ENCODE assay signal across 8 mouse cellular contexts in genomic region chr1:164275455-164275954, GRCm38 (mm10). TPM values are rescaled to one million over a fixed set of nuclear protein-coding genes. Genes with fewer than 3 reads are reported as not detected.
DNase-seq lines count a peak whose midpoint lies in the region; ATAC-seq lines count a peak whose summit lies in the region.

TSS of gene Ccdc181 (plus strand) at chr1:164275585.

- H3K4me3 ChIP-seq in hindbrain, embryonic 16.5 days (ENCODE audit: low read length) = peak within 1 kb of the TSS; percentile 61
- peak within 1 kb of the TSS; percentile 66 for H3K4me3 ChIP-seq in macrophage (ENCODE audit: inconsistent target)

- H3K9ac ChIP-seq in hindbrain, embryonic 16.5 days (ENCODE audit: low read depth, low read length) = peak within 1 kb of the TSS; percentile 68

- peak; percentile 97 for DNase-seq in T-cell, adult 2 months (ENCODE audit: low spot score)
- DNase-seq in cerebellum, postnatal 36 days = peak; percentile 93 to 96
- DNase-seq in frontal cortex, postnatal 36 days (ENCODE audit: low spot score in 2 of 2) = peak; percentile 94 to 95
- DNase-seq in left cerebral cortex, adult 18-20 months (ENCODE audit: low spot score in 2 of 2) = peak; percentile 96 to 97
- peak; percentile 97 for DNase-seq in right cerebral cortex, adult 18-20 months
- peak; percentile 61 for DNase-seq in urinary bladder, postnatal 10 days (ENCODE audit: low spot score)

- no peaks in the 10 kb centered on the region for H3K4me1 ChIP-seq in hindbrain, embryonic 16.5 days (ENCODE audit: control insufficient read depth, insufficient read depth, low read depth, low read length)

- peak; percentile 100 for ATAC-seq in hindbrain, embryonic 16.5 days

- 0% methylated on average over 30 of the region's 31 CpGs for WGBS in hindbrain, embryonic 16.5 days
- WGBS in macrophage (ENCODE audit: missing documents) = under 1% methylated on average over 31 of the region's 31 CpGs

- H3K4me2 ChIP-seq in hindbrain, embryonic 16.5 days (ENCODE audit: low read length) = peak within 1 kb of the TSS; percentile 61

- no peaks in the 10 kb centered on the region for H3K27me3 ChIP-seq in hindbrain, embryonic 16.5 days (replicated peaks; ENCODE audit: control insufficient read depth, insufficient read depth, low read length)

- no peaks in the 10 kb centered on the region for H3K79me2 ChIP-seq in macrophage (ENCODE audit: inconsistent target)

- 0 out of 2 replicates have a peak, but pooled peaks cover 2% of the 10 kb centered on the region for H3K36me3 ChIP-seq in hindbrain, embryonic 16.5 days (ENCODE audit: control insufficient read depth, insufficient read depth, low read length)
- no peaks in the 10 kb centered on the region for H3K36me3 ChIP-seq in macrophage (ENCODE audit: inconsistent target)

- peak within 1 kb of the TSS; percentile 85 for H3K27ac ChIP-seq in hindbrain, embryonic 16.5 days (ENCODE audit: low read depth, low read length)
- H3K27ac ChIP-seq in macrophage = peak within 1 kb of the TSS; percentile 12; the same call in 1 of the 2 replicates

- H3K9me3 ChIP-seq in hindbrain, embryonic 16.5 days (ENCODE audit: control insufficient read depth, low read length) = no peaks in the 10 kb centered on the region

RNA-seq across cellular contexts. Expression of gene Ccdc181, which starts in this region (rescaled TPM):
- 23.9 and 26.4 TPM in 2 replicates for polyA plus RNA-seq in hindbrain, embryonic 16.5 days (2015; fragmentation: Nextera tagmentation; extraction: Ambion mirVana)
- 10 to 100 TPM; 24.6 to 25.3 TPM for total RNA-seq in left cerebral cortex, adult 18-20 months (2021)
- 10 to 100 TPM in 1 of 26 experiments, 1 to 10 TPM in 23, under 1 TPM in 2; 0.78 to 10.8 (median 4.4) TPM for total RNA-seq in macrophage (2018; cell fraction: chromatin; rRNA removed)
- 1 to 10 TPM; 3.4 to 9.4 (median 7.1) TPM for total RNA-seq in macrophage (2018; cell fraction: cytosol; rRNA removed)
- total RNA-seq in macrophage (2018; cell fraction: nucleus; rRNA removed) = 10 to 100 TPM in 1 of 26 experiments, 1 to 10 TPM in 25; 1.0 to 10.7 (median 4.3) TPM
- 5.3 to 15.9 TPM (median 5.9 TPM) in 3 replicates for polyA plus RNA-seq in macrophage (2018)

Comparison
In these comparisons a context has a peak if more than half of its experiments do, and no peak if none do; other contexts are left out.
1. Peak in every context shown above with its lines: DNase-seq, ATAC-seq, H3K4me3 ChIP-seq and H3K27ac ChIP-seq.